In genomic region chr6:71199612-71200011, GRCm38 (mm10) we compare ENCODE assay signal across 26 mouse cellular contexts. TPM values are rescaled to one million over a fixed set of nuclear protein-coding genes. Genes with fewer than 3 reads are reported as not detected.
A peak's percentile ranks its signal among the peaks of the same experiment; 100 is the strongest.
DNase-seq lines count a peak whose midpoint lies in the region; ATAC-seq and TF ChIP-seq lines count a peak whose summit lies in the region.
"Had no signal": no experiment of that assay in that cellular context is flagged by ENCODE, and none has a peak within 500 bp of the region (broad histone marks: within the 10 kb centered on the region; RNA-seq: fewer than 3 reads in every experiment).

TSS of gene Fabp1 (plus strand) at chr6:71199827.

- no peak; the same call in 1 of the 2 replicates for TF ChIP-seq EP300 in liver, postnatal 0 days (IDR thresholded peaks at IDR 0.05; ENCODE audit: low read depth)

- peak; percentile 93 for TF ChIP-seq POLR2A in liver, adult 2 months (IDR thresholded peaks at IDR 0.05; ENCODE audit: extremely low read depth, insufficient read depth, low read length)

- peak within 1 kb of the TSS; percentile 58 for H3K4me2 ChIP-seq in intestine, postnatal 0 days (replicated peaks; ENCODE audit: low read depth)
- H3K4me2 ChIP-seq in liver, postnatal 0 days (ENCODE audit: low read depth, low read length), result peak within 1 kb of the TSS; percentile 60
- H3K4me2 ChIP-seq: forebrain, embryonic 13.5 days; limb, embryonic 15.5 days; midbrain, embryonic 15.5 days had no signal

- H3K9ac ChIP-seq in liver, adult 2 months (ENCODE audit: low read depth, low read length), result peak within 1 kb of the TSS; percentile 72
- peak within 1 kb of the TSS; percentile 37; the same call in 1 of the 2 replicates for H3K9ac ChIP-seq in intestine, postnatal 0 days (ENCODE audit: low read depth, low read length)
- peak within 1 kb of the TSS; percentile 54 for H3K9ac ChIP-seq in liver, postnatal 0 days (replicated peaks)
- H3K9ac ChIP-seq: forebrain, embryonic 13.5 days; limb, embryonic 15.5 days; midbrain, embryonic 15.5 days had no signal

- ATAC-seq in intestine, postnatal 0 days, result peak; percentile 63
- ATAC-seq in liver, postnatal 0 days, result peak; percentile 74
- no peak for ATAC-seq in granulocyte monocyte progenitor cell, adult 5-6 weeks (replicated peaks; ENCODE audit: poor library complexity, severe bottlenecking)
- ATAC-seq: forebrain, embryonic 13.5 days; midbrain, embryonic 15.5 days had no signal

- peaks cover 39% of the 10 kb centered on the region for H3K36me3 ChIP-seq in liver, adult 2 months (ENCODE audit: control insufficient read depth, insufficient read depth, low read length)
- no peaks in the 10 kb centered on the region for H3K36me3 ChIP-seq in intestine, postnatal 0 days (ENCODE audit: control insufficient read depth, insufficient read depth)
- peaks cover 14% of the 10 kb centered on the region for H3K36me3 ChIP-seq in liver, postnatal 0 days (replicated peaks; ENCODE audit: insufficient read depth, low read length)
- H3K36me3 ChIP-seq in hindbrain, embryonic 10.5 days, result no peaks in the 10 kb centered on the region
- H3K36me3 ChIP-seq: limb, embryonic 15.5 days; midbrain, embryonic 15.5 days had no signal

- peak within 1 kb of the TSS; percentile 94 for H3K27ac ChIP-seq in liver, adult 2 months (replicated peaks; ENCODE audit: insufficient read depth, low read depth, low read length)
- peak within 1 kb of the TSS; percentile 74 for H3K27ac ChIP-seq in intestine, postnatal 0 days (ENCODE audit: low read depth, low read length)
- peak within 1 kb of the TSS; percentile 81 for H3K27ac ChIP-seq in liver, postnatal 0 days (ENCODE audit: low read depth)
- no peak within 1 kb of the TSS for H3K27ac ChIP-seq in hindbrain, embryonic 10.5 days
- H3K27ac ChIP-seq: forebrain, embryonic 13.5 days; heart, adult 2 months; limb, embryonic 15.5 days; midbrain, embryonic 15.5 days had no signal

- peak within 1 kb of the TSS; percentile 77 for H3K4me3 ChIP-seq in liver, adult 2 months (ENCODE audit: insufficient read depth, low read depth, low read length)
- peak within 1 kb of the TSS; percentile 33 for H3K4me3 ChIP-seq in intestine, postnatal 0 days (ENCODE audit: low read depth, low read length)
- peak within 1 kb of the TSS; percentile 46 for H3K4me3 ChIP-seq in liver, postnatal 0 days (ENCODE audit: low read depth, low read length)
- H3K4me3 ChIP-seq in hindbrain, embryonic 10.5 days, result no peak within 1 kb of the TSS
- H3K4me3 ChIP-seq: forebrain, embryonic 13.5 days; heart, adult 2 months; limb, embryonic 15.5 days; midbrain, embryonic 15.5 days; myocyte had no signal

- WGBS in liver, adult 2 months, result 19% methylated on average over 4 of the region's 4 CpGs
- WGBS in intestine, postnatal 0 days, result 38% methylated on average over 4 of the region's 4 CpGs
- WGBS in liver, postnatal 0 days (ENCODE audit: insufficient replicate concordance), result 56% methylated on average over 4 of the region's 4 CpGs
- 86% methylated on average over 4 of the region's 4 CpGs for WGBS in hindbrain, embryonic 10.5 days

- H3K27me3 ChIP-seq in liver, adult 2 months (ENCODE audit: control insufficient read depth, insufficient read depth, low read length), result no peaks in the 10 kb centered on the region
- no peaks in the 10 kb centered on the region for H3K27me3 ChIP-seq in intestine, postnatal 0 days (replicated peaks; ENCODE audit: control insufficient read depth, insufficient read depth, low read length)
- no peaks in the 10 kb centered on the region for H3K27me3 ChIP-seq in liver, postnatal 0 days (ENCODE audit: insufficient read depth, low read length)
- no peaks in the 10 kb centered on the region for H3K27me3 ChIP-seq in hindbrain, embryonic 10.5 days (ENCODE audit: insufficient read depth, poor library complexity, severe bottlenecking)
- H3K27me3 ChIP-seq: forebrain, embryonic 13.5 days; limb, embryonic 15.5 days; midbrain, embryonic 15.5 days had no signal

- no peaks in the 10 kb centered on the region for H3K79me2 ChIP-seq in liver, adult 2 months (ENCODE audit: control insufficient read depth, insufficient read depth, low read length)

- no peak for TF ChIP-seq CTCF in liver, adult 2 months (IDR thresholded peaks at IDR 0.05; ENCODE audit: low read depth, low read length)
- TF ChIP-seq CTCF in intestine, postnatal 0 days (IDR thresholded peaks at IDR 0.05; ENCODE audit: low read depth), result no peak
- TF ChIP-seq CTCF in liver, postnatal 0 days (IDR thresholded peaks at IDR 0.05; ENCODE audit: low read depth), result no peak

- no peaks in the 10 kb centered on the region for H3K9me3 ChIP-seq in intestine, postnatal 0 days (ENCODE audit: control insufficient read depth)
- no peaks in the 10 kb centered on the region for H3K9me3 ChIP-seq in liver, postnatal 0 days (ENCODE audit: low read length)
- no peaks in the 10 kb centered on the region for H3K9me3 ChIP-seq in hindbrain, embryonic 10.5 days
- H3K9me3 ChIP-seq: forebrain, embryonic 13.5 days; limb, embryonic 15.5 days; midbrain, embryonic 15.5 days had no signal

- DNase-seq in liver, adult 2 months (ENCODE audit: extremely low read depth, low read depth, low spot score), result peak; percentile 99
- DNase-seq in liver, result no peak
- peak; percentile 36 for DNase-seq in liver, postnatal 0 days
- DNase-seq in frontal cortex, postnatal 25 days (ENCODE audit: low spot score in 2 of 2), result no peak
- DNase-seq in hindbrain, embryonic 10.5 days (ENCODE audit: low spot score), result no peak
- DNase-seq: adrenal gland, adult 2 months; B cell, adult 2 months; cerebellum, adult 11-12 months; cerebellum, postnatal 25 days; gastrocnemius, postnatal 10 days; heart, adult 2 months; heart, postnatal 4 days; kidney, adult 9 months; kidney, postnatal 25 days had no signal

- H3K4me1 ChIP-seq in liver, adult 2 months (ENCODE audit: control insufficient read depth, insufficient read depth, low read length), result peaks cover 33% of the 10 kb centered on the region
- H3K4me1 ChIP-seq in intestine, postnatal 0 days (replicated peaks; ENCODE audit: control insufficient read depth, insufficient read depth, low read length), result no peaks in the 10 kb centered on the region
- peaks cover 24% of the 10 kb centered on the region for H3K4me1 ChIP-seq in liver, postnatal 0 days (ENCODE audit: insufficient read depth)
- H3K4me1 ChIP-seq in hindbrain, embryonic 10.5 days (replicated peaks), result peaks cover 7% of the 10 kb centered on the region; the same call in 1 of the 2 replicates
- H3K4me1 ChIP-seq: forebrain, embryonic 13.5 days; limb, embryonic 15.5 days; midbrain, embryonic 15.5 days had no signal

RNA-seq across cellular contexts. Expression of gene Fabp1, which starts in this region (rescaled TPM):
- total RNA-seq in liver, adult 2 months (2014; rRNA removed), result 4,448 and 10,515 TPM in 2 replicates
- polyA plus RNA-seq in liver, adult 2 months (2012; rRNA removed), result 1,879 and 1,952 TPM in 2 replicates
- polyA plus RNA-seq in intestine, postnatal 0 days (2015; fragmentation: Nextera tagmentation; extraction: Ambion mirVana), result 14,893 and 15,612 TPM in 2 replicates
- 6,645 and 7,607 TPM in 2 replicates for polyA plus RNA-seq in liver, postnatal 0 days (2015; fragmentation: Nextera tagmentation; extraction: Ambion mirVana)
- 0.73 TPM in 1 of 2 replicates, not detected in the other for total RNA-seq in granulocyte monocyte progenitor cell, adult 5-6 weeks (2014; fragmentation: Nextera tagmentation)
- not detected in 2 replicates for total RNA-seq in granulocyte monocyte progenitor cell, adult 5-6 weeks (2017)
- not detected in 2 replicates for polyA plus RNA-seq in hindbrain, embryonic 10.5 days (2016; fragmentation: Nextera tagmentation; extraction: Ambion mirVana)
- total RNA-seq: heart, adult 2 months; heart, postnatal 4 days; layer of hippocampus, adult 8-10 months; left cerebral cortex, postnatal 25 days; megakaryocyte-erythroid progenitor cell, adult 5-6 weeks had no signal
- polyA plus RNA-seq: adrenal gland, adult 2 months; forebrain, embryonic 13.5 days; frontal cortex, adult 2 months; heart, adult 2 months; heart, embryonic 14.5 days; myocyte; neural tube, embryonic 14.5 days had no signal

Comparison
In these comparisons a context has a peak if more than half of its experiments do, and no peak if none do; other contexts are left out.
1. RNA of gene Fabp1 (total RNA-seq): 4,448 to 10,515 TPM in liver, adult 2 months; 0.73 TPM in granulocyte monocyte progenitor cell, adult 5-6 weeks; every median in the first group is over 1,000 times any median in the second.
2. RNA of gene Fabp1 (polyA plus RNA-seq): 14,893 to 15,612 TPM in intestine, postnatal 0 days, 6,645 to 7,607 TPM in liver, postnatal 0 days and 1,879 to 1,952 TPM in liver, adult 2 months; not detected in hindbrain, embryonic 10.5 days; every median in the first group is over 1,000 times any median in the second.
3. DNase-seq: peak in liver, adult 2 months (single experiment) and liver, postnatal 0 days (single experiment); none in liver (single experiment), frontal cortex, postnatal 25 days (0 of 2) and hindbrain, embryonic 10.5 days (single experiment).
4. Peak in every context shown above with its lines, with median percentiles within 50 percentile points of each other: H3K9ac ChIP-seq.